Mouse (Mus musculus) limb, embryonic 13.5 days (tissue): ENCODE results near the gene Wdr27. TPM values are rescaled to one million over a fixed set of nuclear protein-coding genes. Genes with fewer than 3 reads are reported as not detected.
"Not testable (repeated sequence)": the region's sequence is repeated elsewhere in the genome, so short reads cannot be mapped to it uniquely, and the experiment has no call there.

Experiments
- ATAC-seq: fragments of 200-750 bp; cut with Nextera tagmentation; 2 replicates; pipeline ENCODE4 v1.8.0; 2017; ENCODE audit warnings: low read depth, moderate number of reproducible peaks, moderate TSS enrichment; ENCODE audit not compliant: low FRiP score
- H3K27ac ChIP-seq: fragments of 300-500 bp; sonication (generic); 2 replicates; pipeline ENCODE4 v1.5.1; 2015; ENCODE audit warnings: inconsistent platforms, mild to moderate bottlenecking, moderate library complexity
- H3K27me3 ChIP-seq: fragments of 300-500 bp; sonication (generic); 2 replicates; pipeline ENCODE4 v1.6.1; 2015; ENCODE audit warnings: mild to moderate bottlenecking, inconsistent platforms
- H3K36me3 ChIP-seq: fragments of 300-500 bp; sonication (generic); 2 replicates; pipeline ENCODE4 v1.6.1; 2015; ENCODE audit warnings: inconsistent platforms, mild to moderate bottlenecking, moderate library complexity
- H3K4me1 ChIP-seq: fragments of 300-500 bp; sonication (generic); 2 replicates; pipeline ENCODE4 v1.6.1; 2015; ENCODE audit warnings: inconsistent platforms
- H3K4me2 ChIP-seq: fragments of 300-500 bp; sonication (generic); replicated peaks from 2 replicates; pipeline ENCODE4 v1.6.1; 2015; ENCODE audit warnings: inconsistent platforms, mild to moderate bottlenecking, moderate library complexity
- H3K4me3 ChIP-seq: fragments of 300-500 bp; sonication (generic); 2 replicates; pipeline ENCODE4 v1.5.1; 2015; ENCODE audit warnings: moderate library complexity, mild to moderate bottlenecking, inconsistent platforms
- H3K9ac ChIP-seq: fragments of 300-500 bp; sonication (generic); 2 replicates; pipeline ENCODE4 v1.6.1; 2015; ENCODE audit warnings: mild to moderate bottlenecking, inconsistent platforms
- H3K9me3 ChIP-seq: fragments of 300-500 bp; sonication (generic); 2 replicates; pipeline ENCODE4 v1.6.1; 2016; ENCODE audit warnings: inconsistent platforms
- WGBS: fragments of 180-500 bp; shearing (Covaris S2); methylation state at CpG from one replicate; pipeline ENCODE4 v1.1.7; 2015; 5-methylcytosine and 5-hydroxymethylcytosine counted together
- polyA plus RNA-seq: library from polyadenylated mRNA; unstranded; fragments of >200 nt; fragmentation: Nextera tagmentation; extraction: Ambion mirVana; gene quantifications from 2 replicates; pipeline ENCODE4 v1.2.1, GENCODE M21; 2015

The Wdr27 gene
- 3.9 and 5.6 TPM in 2 replicates for polyA plus RNA-seq

DNA sequence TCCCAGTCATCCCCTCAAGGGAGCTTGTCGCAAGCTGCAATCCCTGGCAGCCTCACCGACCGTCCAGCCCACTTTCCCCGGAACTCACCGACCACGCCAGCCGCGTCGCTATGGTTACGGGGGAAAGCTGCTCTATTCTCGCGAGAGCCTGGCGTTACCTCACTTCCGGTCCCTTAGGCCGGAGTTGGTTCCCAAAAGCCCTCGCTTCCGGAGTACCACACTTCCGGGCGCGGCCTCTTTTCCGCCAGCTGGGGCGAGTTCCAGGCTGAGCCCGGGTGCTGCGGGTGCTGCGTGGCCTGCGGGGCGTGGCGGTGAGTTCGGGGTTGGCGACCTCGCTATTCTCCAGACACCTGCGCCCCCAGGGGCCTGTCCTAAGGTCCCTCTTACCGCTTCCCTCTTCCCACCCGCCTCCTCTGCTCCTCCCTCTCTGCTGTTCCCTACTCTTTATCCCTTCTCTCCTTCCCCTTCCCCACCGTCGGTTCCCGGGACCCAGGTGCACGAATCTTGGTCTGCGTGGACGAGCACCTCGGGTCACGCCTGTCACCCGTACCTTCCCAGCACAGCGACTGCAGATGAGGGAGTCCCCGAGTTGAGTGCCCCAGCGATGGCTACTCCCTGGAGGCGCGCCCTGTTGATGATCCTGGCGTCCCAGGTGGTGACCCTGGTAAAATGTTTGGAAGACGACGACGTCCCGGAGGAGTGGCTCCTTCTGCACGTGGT, at the start of gene Wdr27, which contains the start of gene 1600012H06Rik:
Gene Wdr27 (minus strand): TSS at position 150 of the 720 bp plus-strand sequence.
Gene 1600012H06Rik (plus strand): TSS at position 176 of the 720 bp plus-strand sequence.
- Histone ChIP-seq H3K4me3 (peak within 1 kb of the TSS; percentile 84), H3K36me3 (peaks cover 22% of the 10 kb centered on the region), H3K9me3 (no peaks in the 10 kb centered on the region), H3K4me2 (peak within 1 kb of the TSS; percentile 97), H3K4me1 (peaks cover 17% of the 10 kb centered on the region), H3K27me3 (no peaks in the 10 kb centered on the region), H3K27ac (peak within 1 kb of the TSS; percentile 63; the same call in 1 of the 2 replicates), H3K9ac (peak within 1 kb of the TSS; percentile 88)
- WGBS = under 1% methylated on average over 54 of the region's 54 CpGs
- ATAC-seq = peak; percentile 98

DNA sequence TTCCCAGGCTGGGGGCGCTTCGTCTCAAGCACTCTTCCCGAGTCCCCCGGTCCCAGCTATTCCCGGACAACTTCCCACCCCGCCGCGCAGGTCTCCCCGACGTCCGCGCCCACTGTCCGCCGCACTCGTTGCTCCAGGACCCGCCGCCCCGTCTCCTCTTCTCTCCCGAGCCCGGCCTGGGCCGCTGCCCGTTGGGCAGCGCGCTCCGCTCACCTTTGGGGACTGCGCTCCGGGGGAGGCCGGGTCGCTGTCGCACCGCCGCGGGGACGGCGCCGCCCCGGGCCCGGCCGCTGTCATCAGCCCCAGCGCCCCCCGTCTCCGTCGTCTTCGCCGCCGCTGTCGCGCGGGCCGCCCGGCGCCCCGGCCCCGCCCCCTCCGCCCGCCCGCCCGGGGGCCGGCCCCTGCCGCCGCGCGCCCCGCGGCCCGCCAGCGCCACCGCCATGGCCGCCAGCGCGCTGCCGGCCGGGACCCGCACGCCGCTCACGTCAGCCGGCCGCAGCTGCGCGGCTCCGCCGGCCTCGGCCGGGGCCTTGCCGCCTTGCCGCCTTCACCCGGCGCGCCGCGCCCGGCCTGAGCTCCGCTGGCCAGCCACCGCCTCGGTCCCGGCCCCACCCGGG, 49.7 kb upstream of the Wdr27 start:
- not testable (repeated sequence) for H3K36me3 ChIP-seq, H3K4me1 ChIP-seq, H3K4me3 ChIP-seq, H3K27me3 ChIP-seq, H3K4me2 ChIP-seq, H3K9me3 ChIP-seq, H3K27ac ChIP-seq, H3K9ac ChIP-seq
- peak; percentile 80 for ATAC-seq
- WGBS = no CpG with 5 or more reads among the region's 98 CpGs

DNA sequence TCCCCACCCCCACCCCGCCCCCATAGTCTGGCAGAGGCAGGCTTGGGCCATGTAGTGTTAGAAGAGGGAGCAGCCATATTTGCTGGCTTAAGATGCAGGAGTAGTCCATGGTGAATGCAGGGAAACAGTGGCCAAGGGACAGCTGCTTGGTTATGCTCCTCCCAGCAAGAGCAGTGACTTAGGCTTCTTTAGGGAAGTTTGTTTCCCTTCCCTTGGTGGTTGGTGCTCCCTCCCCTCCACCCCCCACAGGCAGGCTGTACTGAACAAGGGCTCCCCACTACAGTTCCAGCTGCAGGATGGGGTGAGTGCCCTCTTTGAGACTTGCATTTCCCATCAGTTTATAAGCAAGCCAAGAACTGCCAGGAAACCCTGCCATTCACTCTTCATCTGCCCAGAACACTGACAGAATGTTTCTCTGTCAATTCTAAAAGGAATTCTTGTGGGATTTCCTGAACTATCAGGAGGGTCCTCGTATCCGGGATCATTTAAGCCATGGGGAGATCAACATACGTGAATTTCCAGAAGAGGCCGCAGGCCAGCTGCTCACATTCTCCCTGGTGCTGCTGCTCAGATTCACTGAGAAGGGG, 47.3 kb upstream of the Wdr27 start:
- not testable (repeated sequence) for H3K27ac ChIP-seq, H3K9me3 ChIP-seq, ATAC-seq, H3K27me3 ChIP-seq, H3K36me3 ChIP-seq, H3K4me3 ChIP-seq, H3K4me2 ChIP-seq, H3K4me1 ChIP-seq, H3K9ac ChIP-seq
- WGBS = 94% methylated on average over 4 of the region's 5 CpGs

DNA sequence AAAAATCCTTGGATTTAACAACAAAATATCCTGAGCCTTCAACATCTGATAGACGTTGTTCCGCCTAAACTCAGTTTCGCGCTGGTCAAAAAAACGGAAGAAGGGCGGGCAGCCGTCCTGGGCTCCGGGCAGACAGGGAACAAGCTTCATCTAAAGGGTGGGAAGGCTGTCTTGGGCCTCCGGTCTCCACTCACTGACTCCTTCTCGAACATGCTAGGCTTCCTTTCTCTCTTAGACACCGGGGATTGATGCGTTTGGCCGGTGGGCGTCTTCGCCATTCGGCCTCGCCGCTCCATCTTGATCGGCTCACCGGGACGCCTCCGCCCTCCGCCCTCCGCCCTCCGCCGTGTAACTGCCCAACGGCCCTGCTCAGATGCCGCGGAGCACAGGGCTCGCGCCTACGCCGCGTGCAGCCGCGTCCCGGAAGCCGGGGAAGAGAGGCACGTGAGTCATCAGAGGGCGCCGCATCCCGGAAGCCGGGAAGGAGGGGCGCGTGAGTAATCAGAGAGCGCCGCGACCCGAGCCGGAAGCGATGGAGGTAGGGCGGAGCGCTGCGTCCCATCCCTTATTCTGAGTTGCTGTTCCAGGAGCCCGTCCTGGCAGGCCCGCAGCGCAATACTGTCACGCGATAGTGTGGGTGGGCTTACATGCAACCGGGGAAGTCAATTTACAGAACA, 35.5 kb upstream of the Wdr27 start, which contains the start of the genes 9030025P20Rik and Gm3417:
Gene 9030025P20Rik (plus strand): TSS at position 107 of the 677 bp plus-strand sequence.
Gene Gm3417 (minus strand): TSS at position 429 of the 677 bp plus-strand sequence.
- peak within 1 kb of the TSS; percentile 34; the same call in 1 of the 2 replicates for H3K4me2 ChIP-seq
- H3K36me3 ChIP-seq, H3K27ac ChIP-seq, H3K9ac ChIP-seq, H3K4me1 ChIP-seq, H3K9me3 ChIP-seq, H3K27me3 ChIP-seq: not testable (repeated sequence)
- ATAC-seq = peak; percentile 97
- no CpG with 5 or more reads among the region's 60 CpGs for WGBS
- H3K4me3 ChIP-seq = 0 out of 2 replicates have a peak within 1 kb of the TSS, but pooled peaks have one; percentile 24

DNA sequence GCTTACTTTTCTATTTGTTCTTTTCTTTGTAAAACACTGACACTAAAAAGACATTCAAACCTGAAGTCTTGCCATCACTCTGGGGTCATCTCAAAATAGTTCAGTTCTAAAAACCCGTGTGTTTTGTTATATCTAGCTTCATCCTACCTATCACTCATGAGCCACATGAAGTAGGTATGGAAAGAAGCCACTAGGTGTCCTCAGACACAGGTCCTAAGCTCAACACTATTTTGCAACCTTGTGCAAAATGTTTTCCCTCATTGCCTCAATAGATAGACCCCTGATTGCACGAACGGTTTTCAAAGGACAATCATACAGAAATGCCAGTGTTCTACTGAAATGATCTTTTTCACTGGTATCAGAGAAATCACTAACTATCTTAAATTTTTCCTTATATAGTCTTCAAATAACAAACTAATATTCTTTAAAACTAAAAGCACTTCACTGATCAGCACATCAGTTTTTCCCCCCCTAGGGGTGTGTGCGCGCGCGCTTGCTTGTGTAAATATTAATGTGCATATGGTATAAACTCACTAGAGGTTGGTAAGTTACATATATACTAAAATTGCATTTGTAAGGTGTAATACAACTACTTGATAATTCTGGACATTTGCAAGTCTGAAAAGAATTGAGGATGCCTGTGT, 34.9 kb upstream of the Wdr27 start:
- H3K4me1 ChIP-seq, H3K9me3 ChIP-seq, H3K27ac ChIP-seq, H3K9ac ChIP-seq, ATAC-seq, H3K27me3 ChIP-seq, H3K36me3 ChIP-seq: not testable (repeated sequence)
- H3K4me2 ChIP-seq = peak overlapping the region; percentile 34; the same call in 1 of the 2 replicates
- under 1% methylated on average over 4 of the region's 7 CpGs for WGBS
- 0 out of 2 replicates have a peak overlapping the region, but pooled peaks have one; percentile 24 for H3K4me3 ChIP-seq

DNA sequence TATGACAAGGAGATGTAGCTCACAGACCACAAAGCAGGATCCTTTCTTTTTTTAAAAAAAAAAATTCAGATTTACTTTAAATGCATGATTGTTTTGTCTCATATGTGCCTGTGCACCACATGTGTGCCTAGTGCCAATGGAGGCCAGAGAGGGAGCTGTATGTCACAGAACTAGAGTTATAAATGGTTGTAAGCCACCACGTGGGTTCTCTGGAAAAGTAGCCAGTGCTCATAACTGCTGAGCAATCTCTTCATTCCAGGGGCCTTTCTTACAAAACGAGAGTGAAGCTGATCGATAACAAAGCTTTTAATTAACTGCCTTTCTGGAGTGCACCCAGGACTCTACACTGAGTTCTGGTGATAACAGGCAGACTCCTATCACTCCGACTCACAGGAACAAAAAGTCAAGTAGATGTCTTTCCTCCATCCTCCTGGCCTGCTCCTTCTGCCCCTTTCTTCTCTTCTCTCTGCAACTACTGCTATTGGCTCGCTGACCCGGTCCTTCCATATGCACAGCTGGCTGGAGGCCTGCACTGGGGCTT, 25.5 kb upstream of the Wdr27 start:
- not testable (repeated sequence) for H3K27me3 ChIP-seq, ATAC-seq, H3K4me2 ChIP-seq, H3K9ac ChIP-seq, H3K4me1 ChIP-seq, H3K9me3 ChIP-seq, H3K27ac ChIP-seq, H3K36me3 ChIP-seq, H3K4me3 ChIP-seq
- WGBS = no CpG with 5 or more reads among the region's 6 CpGs

DNA sequence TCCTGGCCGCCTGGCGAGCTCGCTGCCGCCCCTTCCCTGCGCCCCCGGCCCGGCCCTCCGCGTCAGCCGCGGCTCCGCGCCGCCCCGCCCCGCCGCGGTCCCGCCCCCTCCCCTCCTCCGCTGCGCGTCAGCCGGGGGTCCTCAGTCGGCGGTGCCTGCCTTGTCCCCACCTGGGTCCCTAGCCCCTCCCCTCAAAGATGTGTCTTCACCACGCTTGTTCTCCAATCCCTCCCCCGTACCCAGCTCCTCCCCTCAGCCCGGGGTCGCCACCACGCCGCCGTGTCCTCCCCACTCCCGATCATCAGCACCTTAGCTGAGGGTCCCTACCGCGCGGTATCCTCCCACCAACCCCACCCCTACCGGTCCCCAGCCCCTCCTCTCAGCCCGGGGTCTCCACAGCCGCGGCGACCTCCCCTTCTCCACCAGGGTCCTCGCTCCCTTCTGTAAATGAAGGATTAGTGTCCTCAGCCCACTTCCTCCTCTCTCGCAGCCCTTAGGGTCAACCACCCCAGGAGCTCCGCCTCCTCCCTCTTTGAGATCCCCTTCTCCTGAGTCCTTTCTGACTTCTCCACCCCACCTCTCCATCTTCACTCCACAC, 18.7 kb upstream of the Wdr27 start:
- H3K27me3 ChIP-seq = not testable (repeated sequence)
- ATAC-seq = peak; percentile 96
- no CpG with 5 or more reads among the region's 44 CpGs for WGBS

DNA sequence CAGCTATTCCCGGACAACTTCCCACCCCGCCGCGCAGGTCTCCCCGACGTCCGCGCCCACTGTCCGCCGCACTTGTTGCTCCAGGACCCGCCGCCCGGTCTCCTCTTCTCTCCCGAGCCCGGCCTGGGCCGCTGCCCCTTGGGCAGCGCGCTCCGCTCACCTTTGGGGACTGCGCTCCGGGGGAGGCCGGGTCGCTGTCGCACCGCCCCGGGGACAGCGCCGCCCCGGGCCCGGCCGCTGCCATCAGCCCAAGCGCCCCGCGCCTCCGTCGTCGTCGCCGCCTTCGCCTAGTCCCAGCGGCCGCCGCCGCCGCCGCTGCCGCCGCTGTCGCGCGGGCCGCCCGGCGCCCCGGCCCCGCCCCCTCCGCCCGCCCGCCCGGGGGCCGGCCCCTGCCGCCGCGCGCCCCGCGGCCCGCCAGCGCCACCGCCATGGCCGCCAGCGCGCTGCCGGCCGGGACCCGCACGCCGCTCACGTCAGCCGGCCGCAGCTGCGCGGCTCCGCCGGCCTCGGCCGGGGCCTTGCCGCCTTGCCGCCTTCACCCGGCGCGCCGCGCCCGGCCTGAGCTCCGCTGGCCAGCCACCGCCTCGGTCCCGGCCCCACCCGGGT, 18.1 kb upstream of the Wdr27 start, which contains the start of gene Phf10:
Gene Phf10 (minus strand): TSS at position 323 of the 606 bp plus-strand sequence.
- Histone ChIP-seq H3K4me1 (peaks cover 12% of the 10 kb centered on the region), H3K27ac (peak within 1 kb of the TSS; percentile 72; the same call in 1 of the 2 replicates), H3K36me3 (peaks cover 17% of the 10 kb centered on the region), H3K4me3 (peak within 1 kb of the TSS; percentile 77), H3K4me2 (peak within 1 kb of the TSS; percentile 89), H3K9ac (peak within 1 kb of the TSS; percentile 87)
- ATAC-seq = peak; percentile 82
- 0% methylated on average over 33 of the region's 100 CpGs for WGBS
- not testable (repeated sequence) for H3K9me3 ChIP-seq, H3K27me3 ChIP-seq

More for the DNA sequence above, 18.7 kb upstream of the Wdr27 start:
- Histone ChIP-seq H3K4me1 (peaks cover 12% of the 10 kb centered on the region), H3K36me3 (peaks cover 12% of the 10 kb centered on the region)
- H3K9me3 ChIP-seq, H3K27ac ChIP-seq, H3K4me3 ChIP-seq, H3K9ac ChIP-seq, H3K4me2 ChIP-seq: not testable (repeated sequence)

DNA sequence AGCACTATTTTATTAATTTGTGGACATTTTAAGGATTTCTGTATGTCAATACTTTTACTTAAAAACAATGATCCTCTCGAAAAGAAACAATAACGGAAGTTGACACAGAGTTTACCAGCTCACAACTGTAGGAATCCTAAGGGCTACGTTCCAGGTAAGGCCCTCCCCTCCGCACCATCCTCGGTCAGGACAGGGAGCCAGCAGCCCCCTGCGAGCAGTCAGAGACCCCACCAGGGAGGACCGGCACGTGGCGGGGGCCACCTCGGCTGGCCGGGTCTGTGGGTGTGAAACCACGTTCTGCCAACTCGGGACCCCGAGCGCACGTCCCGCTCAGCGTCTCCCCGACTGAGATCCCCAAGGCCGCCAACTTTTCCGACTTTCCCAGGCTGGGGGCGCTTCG, 17.6 kb upstream of the Wdr27 start:
- peak overlapping the region; percentile 77 for H3K4me3 ChIP-seq
- H3K9me3 ChIP-seq = no peaks in the 10 kb centered on the region
- H3K9ac ChIP-seq = peak overlapping the region; percentile 87
- no peak; the same call in 1 of the 2 replicates for ATAC-seq
- H3K4me2 ChIP-seq = peak overlapping the region; percentile 89
- H3K4me1 ChIP-seq = peaks cover 12% of the 10 kb centered on the region
- H3K36me3 ChIP-seq = peaks cover 17% of the 10 kb centered on the region
- H3K27me3 ChIP-seq = no peaks in the 10 kb centered on the region
- H3K27ac ChIP-seq = peak overlapping the region; percentile 48; the same call in 1 of the 2 replicates
- WGBS = 0% methylated on average over 19 of the region's 23 CpGs

DNA sequence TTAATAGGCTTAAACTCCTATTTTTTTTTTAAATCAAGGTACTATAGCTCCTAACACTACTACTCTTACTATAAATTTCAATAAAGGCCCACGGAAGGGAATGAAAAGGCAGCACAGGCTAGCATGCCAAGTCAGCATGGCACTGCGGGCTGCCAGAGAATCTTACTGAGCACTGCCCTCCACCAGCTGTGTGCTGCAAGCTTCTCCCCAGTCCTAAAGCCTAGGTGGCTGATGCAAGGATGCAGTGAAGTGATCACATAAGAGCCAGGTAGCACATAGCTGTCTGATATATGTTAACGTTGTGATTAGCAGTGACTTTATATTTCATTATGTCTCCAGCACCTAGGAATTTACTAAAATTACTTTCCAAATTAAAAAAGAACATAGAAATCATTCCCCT, 17.0 kb upstream of the Wdr27 start:
- no peak for ATAC-seq
- Histone ChIP-seq H3K9me3 (no peaks in the 10 kb centered on the region), H3K27me3 (no peaks in the 10 kb centered on the region), H3K4me2 (peak overlapping the region; percentile 66), H3K9ac (peak overlapping the region; percentile 50), H3K4me1 (peaks cover 12% of the 10 kb centered on the region), H3K27ac (no peak overlapping the region), H3K4me3 (peak overlapping the region; percentile 77), H3K36me3 (peaks cover 17% of the 10 kb centered on the region)
- WGBS = 24% methylated on average over 3 of the region's 3 CpGs
